Mouse (Mus musculus): ENCODE data around the gene Ldhb.

GRCm38 (mm10) chr6:142462194-142462593 lies 45.6 kb downstream of the Ldhb start:
- TF ChIP-seq CTCF (IDR thresholded peaks at IDR 0.05; ENCODE audit: control insufficient read depth, insufficient read depth, insufficient replicate concordance, low read depth, low read length) (no peak), POLR2A (IDR thresholded peaks at IDR 0.05; ENCODE audit: control insufficient read depth, low read depth, low read length) (no peak)

Measured in testis, adult 2 months (tissue).